Comparison of ENCODE assay signal across 27 mouse cellular contexts in the genomic region with DNA sequence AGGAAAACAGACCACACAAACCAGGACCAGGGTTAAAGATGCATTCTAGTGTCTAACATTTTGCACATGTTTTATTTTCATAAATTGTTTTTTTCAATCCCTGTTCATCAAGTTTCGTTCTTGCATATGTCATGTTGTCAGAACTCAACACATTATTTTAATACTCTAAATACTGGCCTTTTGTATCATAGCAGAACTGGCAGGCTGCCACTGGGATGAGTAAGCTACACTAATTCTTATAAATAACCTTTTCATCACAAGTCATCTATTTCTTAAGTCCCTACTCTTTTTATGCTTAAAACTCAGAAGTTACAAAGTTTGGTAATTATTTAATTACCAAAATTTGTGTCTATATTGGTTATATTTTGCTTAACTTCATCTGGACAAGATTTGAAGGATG.
DNase-seq lines count a peak whose midpoint lies in the region; ATAC-seq lines count a peak whose summit lies in the region.
"Had no signal": no experiment of that assay in that cellular context is flagged by ENCODE, and none has a peak within 500 bp of the region (broad histone marks: within the 10 kb centered on the region; RNA-seq: fewer than 3 reads in every experiment).

No protein-coding gene starts in this region.

- no peak overlapping the region for H3K9ac ChIP-seq in intestine, embryonic 16.5 days (ENCODE audit: low read depth, low read length)
- H3K9ac ChIP-seq: embryonic facial prominence, embryonic 15.5 days; forebrain, embryonic 12.5 days; forebrain, postnatal 0 days; heart, embryonic 15.5 days; hindbrain, embryonic 12.5 days; liver, embryonic 14.5 days; midbrain, embryonic 13.5 days had no signal

- H3K36me3 ChIP-seq in intestine, embryonic 16.5 days (ENCODE audit: control insufficient read depth, insufficient read depth, low read length), result no peaks in the 10 kb centered on the region
- H3K36me3 ChIP-seq: embryonic facial prominence, embryonic 15.5 days; forebrain, embryonic 12.5 days; heart, embryonic 10.5 days; heart, embryonic 15.5 days; hindbrain, embryonic 12.5 days; midbrain, embryonic 13.5 days had no signal

- peak; percentile 61 for DNase-seq in adrenal gland, adult 2 months
- no peak for DNase-seq in adrenal gland, postnatal 4 days (ENCODE audit: low spot score in 2 of 2)
- DNase-seq in testis, postnatal 10 days (ENCODE audit: low spot score), result peak; percentile 43
- DNase-seq in testis, postnatal 14 days (ENCODE audit: low spot score), result no peak
- DNase-seq in brain, adult 2 months (ENCODE audit: low read depth, low spot score), result peak; percentile 6
- peak; percentile 49 for DNase-seq in skeletal muscle tissue, adult 2 months (ENCODE audit: low read depth, low spot score)
- DNase-seq: cerebellum, adult 11 months; cerebellum, adult 9-10 months; forebrain, postnatal 0 days; heart, postnatal 36 days; kidney, adult 11 months; kidney, postnatal 14 days; layer of hippocampus, adult 9-11 months; liver; lung, adult 2 months; lung, postnatal 10 days; right cerebral cortex, postnatal 4 days had no signal

- H3K27me3 ChIP-seq in intestine, embryonic 16.5 days (replicated peaks; ENCODE audit: control insufficient read depth, insufficient read depth, low read length), result no peaks in the 10 kb centered on the region
- H3K27me3 ChIP-seq: embryonic facial prominence, embryonic 15.5 days; forebrain, embryonic 12.5 days; heart, embryonic 15.5 days; hindbrain, embryonic 12.5 days; midbrain, embryonic 13.5 days had no signal

- H3K9me3 ChIP-seq in intestine, embryonic 16.5 days (ENCODE audit: control insufficient read depth, low read length), result no peaks in the 10 kb centered on the region
- H3K9me3 ChIP-seq: embryonic facial prominence, embryonic 15.5 days; forebrain, embryonic 12.5 days; heart, embryonic 10.5 days; heart, embryonic 15.5 days; hindbrain, embryonic 12.5 days; midbrain, embryonic 13.5 days had no signal

- no peak overlapping the region for H3K27ac ChIP-seq in intestine, embryonic 16.5 days (ENCODE audit: low read length)
- H3K27ac ChIP-seq: embryonic facial prominence, embryonic 15.5 days; forebrain, embryonic 12.5 days; heart, embryonic 10.5 days; heart, embryonic 15.5 days; hindbrain, embryonic 12.5 days; liver, embryonic 14.5 days; macrophage; midbrain, embryonic 13.5 days had no signal

- H3K4me2 ChIP-seq in intestine, embryonic 16.5 days (ENCODE audit: low read depth, low read length), result no peak overlapping the region
- H3K4me2 ChIP-seq: embryonic facial prominence, embryonic 15.5 days; forebrain, embryonic 12.5 days; heart, embryonic 15.5 days; hindbrain, embryonic 12.5 days; midbrain, embryonic 13.5 days had no signal

- ATAC-seq in intestine, embryonic 16.5 days, result no peak
- ATAC-seq in CD4-positive, CD25-positive, alpha-beta regulatory T cell, adult 4 months, result no peak
- ATAC-seq: forebrain, postnatal 0 days; midbrain, embryonic 13.5 days had no signal

- no peak overlapping the region for H3K4me3 ChIP-seq in intestine, embryonic 16.5 days (ENCODE audit: low read length)
- H3K4me3 ChIP-seq: embryonic facial prominence, embryonic 15.5 days; forebrain, embryonic 12.5 days; heart, embryonic 10.5 days; heart, embryonic 15.5 days; hindbrain, embryonic 12.5 days; midbrain, embryonic 13.5 days had no signal

- 60% methylated on average over 1 of the region's 1 CpGs for WGBS in intestine, embryonic 16.5 days

- no peaks in the 10 kb centered on the region for H3K4me1 ChIP-seq in intestine, embryonic 16.5 days (ENCODE audit: control insufficient read depth, insufficient read depth, low read length)
- H3K4me1 ChIP-seq: embryonic facial prominence, embryonic 15.5 days; forebrain, embryonic 12.5 days; heart, embryonic 10.5 days; heart, embryonic 15.5 days; hindbrain, embryonic 12.5 days; midbrain, embryonic 13.5 days had no signal

Comparison
In these comparisons a context has a peak if more than half of its experiments do, and no peak if none do; other contexts are left out.
1. DNase-seq: peak in adrenal gland, adult 2 months (single experiment), testis, postnatal 10 days (single experiment), brain, adult 2 months (single experiment) and skeletal muscle tissue, adult 2 months (single experiment); none in adrenal gland, postnatal 4 days (0 of 2) and testis, postnatal 14 days (single experiment).